Mouse (Mus musculus) bone marrow, adult 2 months (tissue): Measurements from ENCODE around the gene Trpm5.

Experiments used
- CTCF ChIP-seq: fragments of 200-500 bp; IDR thresholded peaks from 2 replicates; pipeline ENCODE4 v1.5.1; 2011; ENCODE audit warnings: low read length, control low read depth; ENCODE audit not compliant: control insufficient read depth, insufficient read depth
- POLR2A ChIP-seq: fragments of 200-500 bp; IDR thresholded peaks from 2 replicates; pipeline ENCODE4 v1.6.1; 2011; ENCODE audit warnings: low read depth, mild to moderate bottlenecking, control low read depth, low read length, borderline replicate concordance; ENCODE audit not compliant: control insufficient read depth

GRCm38 (mm10) chr7:143020764-143021163, 73.7 kb downstream of the Trpm5 start:
- TF ChIP-seq POLR2A (no peak), CTCF (no peak)
